Comparison of ENCODE assay signal across 8 mouse cellular contexts in the genomic region with DNA sequence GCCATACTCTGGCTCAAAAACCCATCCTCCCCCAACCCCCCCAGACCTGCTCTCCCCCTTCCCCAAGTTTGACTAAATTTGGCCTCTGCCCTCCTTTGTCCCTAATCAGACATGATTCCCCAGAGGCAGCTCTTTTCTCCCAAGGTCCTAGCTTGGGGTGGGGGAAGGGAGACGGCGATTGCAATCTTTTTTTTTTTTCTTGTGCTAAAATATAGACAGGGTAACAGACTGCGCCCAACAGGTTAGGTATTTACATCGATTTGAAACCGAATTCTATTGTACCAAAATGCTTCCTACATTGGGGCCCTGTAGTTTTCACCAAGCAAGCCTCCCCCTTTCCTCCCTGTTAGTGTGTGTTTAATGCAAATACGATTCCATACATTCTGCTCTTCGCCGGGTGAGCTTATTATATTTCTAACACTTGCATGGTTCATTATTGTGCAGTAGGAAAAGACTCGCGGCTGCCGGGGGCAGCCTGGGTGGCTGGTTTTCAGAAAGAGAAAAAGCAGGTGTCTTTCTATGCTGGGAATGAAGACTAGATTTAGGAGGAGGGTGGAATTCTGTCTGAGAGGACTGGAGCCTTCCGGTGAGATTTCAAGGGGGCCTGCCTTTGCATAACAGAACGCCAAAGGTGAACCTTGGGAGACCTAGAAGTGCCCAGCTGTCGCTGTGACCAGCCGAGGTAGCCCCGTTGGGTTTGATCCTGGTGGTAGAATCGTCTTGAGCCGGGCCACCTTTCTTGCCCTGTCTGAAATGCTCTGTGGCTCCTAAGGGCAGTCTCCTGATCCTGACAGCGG.
A peak's percentile ranks its signal among the peaks of the same experiment; 100 is the strongest.
DNase-seq lines count a peak whose midpoint lies in the region; ATAC-seq and TF ChIP-seq lines count a peak whose summit lies in the region.

No protein-coding gene starts in this region.

- TF ChIP-seq POLR2A in kidney, adult 2 months (IDR thresholded peaks at IDR 0.05; ENCODE audit: low read depth, low read length): no peak

- no peaks in the 10 kb centered on the region for H3K27me3 ChIP-seq in kidney, adult 2 months (replicated peaks; ENCODE audit: control insufficient read depth, insufficient read depth, low read length)
- peaks cover 14% of the 10 kb centered on the region for H3K27me3 ChIP-seq in embryonic facial prominence, embryonic 10.5 days (replicated peaks; ENCODE audit: low read depth, poor library complexity, severe bottlenecking)
- H3K27me3 ChIP-seq in intestine, embryonic 14.5 days (replicated peaks; ENCODE audit: control insufficient read depth, insufficient read depth, low read length): no peaks in the 10 kb centered on the region
- H3K27me3 ChIP-seq in midbrain, embryonic 16.5 days (ENCODE audit: control insufficient read depth, insufficient read depth, low read depth, low read length): no peaks in the 10 kb centered on the region

- no peak for DNase-seq in kidney, adult 2 months
- no peak for DNase-seq in kidney, adult 9 months
- peak; percentile 48 for DNase-seq in embryonic facial prominence, embryonic 10.5 days (ENCODE audit: low spot score)
- DNase-seq in intestine, embryonic 14.5 days (ENCODE audit: low spot score): no peak
- no peak for DNase-seq in thymus, postnatal 10 days (ENCODE audit: low spot score in 2 of 2)
- no peak for DNase-seq in adrenal gland, postnatal 25 days

- peak overlapping the region; percentile 92 for H3K4me2 ChIP-seq in intestine, embryonic 14.5 days (ENCODE audit: low read length)
- peak overlapping the region; percentile 96 for H3K4me2 ChIP-seq in midbrain, embryonic 16.5 days (ENCODE audit: low read length)

- H3K4me3 ChIP-seq in kidney, adult 2 months (ENCODE audit: insufficient read depth, low read depth, low read length): no peak overlapping the region
- peak overlapping the region; percentile 90 for H3K4me3 ChIP-seq in embryonic facial prominence, embryonic 10.5 days
- H3K4me3 ChIP-seq in intestine, embryonic 14.5 days (ENCODE audit: low read depth, low read length): peak overlapping the region; percentile 68
- H3K4me3 ChIP-seq in midbrain, embryonic 16.5 days (ENCODE audit: low read depth, low read length): peak overlapping the region; percentile 74

- H3K27ac ChIP-seq in kidney, adult 2 months (ENCODE audit: insufficient read depth, low read depth, low read length): peak overlapping the region; percentile 79
- peak overlapping the region; percentile 97 for H3K27ac ChIP-seq in embryonic facial prominence, embryonic 10.5 days (replicated peaks)
- peak overlapping the region; percentile 92 for H3K27ac ChIP-seq in intestine, embryonic 14.5 days (ENCODE audit: low read depth)
- H3K27ac ChIP-seq in midbrain, embryonic 16.5 days (ENCODE audit: low read length): peak overlapping the region; percentile 100

- no peaks in the 10 kb centered on the region for H3K9me3 ChIP-seq in embryonic facial prominence, embryonic 10.5 days
- no peaks in the 10 kb centered on the region for H3K9me3 ChIP-seq in intestine, embryonic 14.5 days (ENCODE audit: control insufficient read depth, low read length)
- no peaks in the 10 kb centered on the region for H3K9me3 ChIP-seq in midbrain, embryonic 16.5 days (replicated peaks; ENCODE audit: control insufficient read depth, low read length, poor library complexity, severe bottlenecking)

- peak overlapping the region; percentile 91 for H3K9ac ChIP-seq in intestine, embryonic 14.5 days (ENCODE audit: low read length)
- H3K9ac ChIP-seq in midbrain, embryonic 16.5 days (ENCODE audit: low read depth, low read length): peak overlapping the region; percentile 95

- peaks cover 3% of the 10 kb centered on the region for H3K4me1 ChIP-seq in kidney, adult 2 months (ENCODE audit: control insufficient read depth, insufficient read depth, low read length)
- H3K4me1 ChIP-seq in embryonic facial prominence, embryonic 10.5 days: peaks cover 100% of the 10 kb centered on the region
- peaks cover 86% of the 10 kb centered on the region for H3K4me1 ChIP-seq in intestine, embryonic 14.5 days (replicated peaks; ENCODE audit: control insufficient read depth, insufficient read depth, low read length)
- H3K4me1 ChIP-seq in midbrain, embryonic 16.5 days (ENCODE audit: control insufficient read depth, insufficient read depth, low read length): peaks cover 66% of the 10 kb centered on the region

- WGBS in kidney, adult 2 months: 75% methylated on average over 19 of the region's 19 CpGs
- 7% methylated on average over 19 of the region's 19 CpGs for WGBS in embryonic facial prominence, embryonic 10.5 days
- 18% methylated on average over 19 of the region's 19 CpGs for WGBS in intestine, embryonic 14.5 days
- WGBS in midbrain, embryonic 16.5 days: 9% methylated on average over 19 of the region's 19 CpGs

- ATAC-seq in intestine, embryonic 14.5 days (replicated peaks; ENCODE audit: low FRiP score, low TSS enrichment, low read depth): no peak
- ATAC-seq in midbrain, embryonic 16.5 days: no peak
- no peak for ATAC-seq in monocyte, adult 5-6 weeks (replicated peaks; ENCODE audit: insufficient number of reproducible peaks, low FRiP score, low TSS enrichment, poor library complexity, severe bottlenecking)

- no peaks in the 10 kb centered on the region for H3K36me3 ChIP-seq in kidney, adult 2 months (ENCODE audit: control insufficient read depth, insufficient read depth, low read length)
- no peaks in the 10 kb centered on the region for H3K36me3 ChIP-seq in embryonic facial prominence, embryonic 10.5 days (replicated peaks)
- no peaks in the 10 kb centered on the region for H3K36me3 ChIP-seq in intestine, embryonic 14.5 days (ENCODE audit: control insufficient read depth, insufficient read depth, low read length)
- H3K36me3 ChIP-seq in midbrain, embryonic 16.5 days (ENCODE audit: control insufficient read depth, insufficient read depth, low read length): no peaks in the 10 kb centered on the region

- no peak for TF ChIP-seq CTCF in kidney, adult 2 months (conservative IDR thresholded peaks at IDR 0.05; ENCODE audit: insufficient read depth, insufficient read length, low read depth, low read length)
